Mouse (Mus musculus): ENCODE data around the gene Sgk2.

- TF ChIP-seq POLR2A (IDR thresholded peaks at IDR 0.05; ENCODE audit: low read depth, low read length) (no peak), CTCF (IDR thresholded peaks at IDR 0.05; ENCODE audit: extremely low read depth, insufficient read length, insufficient replicate concordance, low read depth, low read length) (no peak)
Measured at GRCm38 (mm10) chr2:162943931-162944330, 43.2 kb upstream of the Sgk2 start.
